Mouse (Mus musculus) testis, adult 2 months (tissue): Measurements from ENCODE around the gene Klk4. TPM values are rescaled to one million over a fixed set of nuclear protein-coding genes. Genes with fewer than 3 reads are reported as not detected.

Experiments
- H3K27ac ChIP-seq: fragments of 200-500 bp; 2 replicates; pipeline ENCODE4 v1.5.1; 2012; ENCODE audit warnings: low read depth, low read length; ENCODE audit not compliant: control insufficient read depth, insufficient read depth
- H3K27me3 ChIP-seq: fragments of 200-500 bp; 2 replicates; pipeline ENCODE4 v1.6.1; 2012; ENCODE audit warnings: mild to moderate bottlenecking, low read length, moderate library complexity; ENCODE audit not compliant: control insufficient read depth, insufficient read depth
- H3K36me3 ChIP-seq: fragments of 200-500 bp; 2 replicates; pipeline ENCODE4 v1.6.1; 2012; ENCODE audit warnings: mild to moderate bottlenecking, low read length; ENCODE audit not compliant: control insufficient read depth, insufficient read depth
- H3K4me1 ChIP-seq: fragments of 200-500 bp; 2 replicates; pipeline ENCODE4 v1.6.1; 2012; ENCODE audit warnings: low read length; ENCODE audit not compliant: control insufficient read depth, insufficient read depth
- H3K4me3 ChIP-seq: fragments of 200-500 bp; 2 replicates; pipeline ENCODE4 v1.5.1; 2012; ENCODE audit warnings: low read depth, mild to moderate bottlenecking, low read length, moderate library complexity, mixed read lengths; ENCODE audit not compliant: control insufficient read depth
- CTCF ChIP-seq: fragments of 200-500 bp; IDR thresholded peaks from 2 replicates; pipeline ENCODE4 v1.5.1; 2012; ENCODE audit warnings: low read depth, mild to moderate bottlenecking, inconsistent platforms, low read length, moderate library complexity; ENCODE audit not compliant: control insufficient read depth, insufficient read depth, insufficient replicate concordance
- POLR2A ChIP-seq: fragments of 200-500 bp; IDR thresholded peaks from 2 replicates; pipeline ENCODE4 v1.6.1; 2012; ENCODE audit warnings: low read depth, mild to moderate bottlenecking, inconsistent platforms, low read length, moderate library complexity; ENCODE audit not compliant: control insufficient read depth
- polyA plus RNA-seq: library from polyadenylated mRNA; depleted of rRNA; stranded (reverse); fragments of >200 nt; gene quantifications from 2 replicates; pipeline ENCODE4 v1.2.3, GENCODE M21; 2012; rRNA removed

Gene Klk4
- polyA plus RNA-seq, 1 experiment, result not detected

DNA sequence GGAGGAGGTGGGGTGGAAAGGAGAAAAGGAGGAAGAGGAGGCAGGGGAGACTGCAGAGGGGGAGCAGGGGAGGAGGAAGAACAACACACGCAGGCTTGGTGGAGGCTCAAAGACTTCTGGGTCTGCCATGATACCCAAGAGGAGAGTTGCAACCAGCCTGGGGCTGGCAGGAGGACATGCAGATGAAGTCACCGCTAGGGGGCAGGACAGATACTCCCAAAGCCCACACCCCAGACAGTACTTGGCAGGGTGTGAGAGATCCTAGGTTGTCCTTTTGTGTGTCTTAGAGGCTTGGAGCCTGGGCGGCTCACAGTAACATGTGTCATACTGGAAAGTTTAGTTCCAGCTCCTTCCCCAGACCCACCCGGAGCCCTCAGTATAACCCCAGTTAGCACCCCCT lies 47.6 kb downstream of the Klk4 start:
- Histone ChIP-seq H3K27me3 (no peaks in the 10 kb centered on the region), H3K4me1 (peaks cover 7% of the 10 kb centered on the region), H3K27ac (no peak overlapping the region), H3K36me3 (no peaks in the 10 kb centered on the region), H3K4me3 (peak overlapping the region; percentile 64)
- TF ChIP-seq CTCF (peak; percentile 64; the same call in 1 of the 2 replicates), POLR2A (no peak)

DNA sequence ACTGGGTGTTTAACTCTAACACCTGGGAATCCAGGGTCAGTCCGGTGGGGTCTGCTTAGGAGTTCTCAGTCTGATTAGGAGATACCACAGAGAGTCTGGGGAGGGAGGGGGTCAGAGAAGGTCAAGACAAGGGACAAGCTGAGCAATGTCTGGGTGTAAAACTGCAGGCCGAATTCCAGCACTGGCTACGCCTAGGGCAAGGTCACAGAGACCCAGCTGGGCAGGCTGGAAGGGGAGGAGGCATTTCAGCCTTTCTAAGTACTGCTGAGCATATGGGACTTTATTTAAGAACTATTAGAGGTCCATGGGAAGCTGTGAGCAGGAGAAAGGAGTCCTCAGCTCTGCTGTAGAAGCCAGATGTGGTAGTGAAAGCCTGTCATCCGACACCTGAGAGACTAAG lies 51.4 kb downstream of the Klk4 start:
- Histone ChIP-seq H3K4me1 (peaks cover 10% of the 10 kb centered on the region), H3K27ac (no peak overlapping the region), H3K36me3 (no peaks in the 10 kb centered on the region), H3K4me3 (no peak overlapping the region), H3K27me3 (no peaks in the 10 kb centered on the region)
- TF ChIP-seq CTCF (no peak), POLR2A (no peak)

DNA sequence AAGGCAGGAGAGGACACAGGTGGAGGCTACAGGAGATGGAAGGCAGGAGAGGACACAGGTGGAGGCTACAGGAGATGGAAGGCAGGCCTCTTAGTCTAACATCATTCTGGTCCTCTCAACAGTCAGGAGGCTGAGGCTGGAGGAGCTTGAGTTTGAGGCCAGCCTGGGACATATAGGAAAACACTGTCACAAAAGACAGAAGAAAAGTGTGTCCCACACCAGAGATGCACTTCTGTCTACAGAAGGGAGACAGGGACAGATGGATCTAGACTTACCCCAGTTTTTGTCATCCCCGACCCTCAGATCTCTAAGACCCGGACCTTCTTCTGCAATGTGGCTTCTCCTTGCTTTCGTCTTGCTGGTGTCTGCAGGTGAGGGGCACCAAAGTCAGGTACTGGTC lies 52.5 kb downstream of the Klk4 start, which contains the start of gene Klk15:
Gene Klk15, plus strand, starts transcription at position 301 of the 400 bp plus-strand sequence.
- TF ChIP-seq CTCF, result no peak
- no peak for TF ChIP-seq POLR2A

DNA sequence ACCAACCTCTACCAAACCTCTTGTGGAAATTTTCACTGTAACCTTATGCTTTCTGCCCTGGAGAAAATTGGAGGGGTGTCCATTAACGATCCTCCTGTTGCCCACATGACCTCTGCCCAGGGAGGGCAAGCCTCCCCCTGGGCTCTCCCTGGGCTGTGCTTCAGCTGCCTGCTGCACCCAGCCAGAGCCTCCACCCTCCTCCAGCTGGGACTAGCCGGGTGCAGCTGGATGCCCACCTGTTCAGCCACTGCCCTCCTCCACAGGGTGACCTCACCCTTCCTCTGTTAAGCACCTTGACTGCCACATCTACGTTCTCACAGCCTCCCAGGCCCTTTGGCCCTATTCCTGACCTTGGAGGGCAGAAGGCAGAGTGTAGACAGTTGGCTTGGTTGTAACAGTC lies 53.8 kb downstream of the Klk4 start:
- H3K27ac ChIP-seq, result no peak overlapping the region
- no peak for TF ChIP-seq CTCF
- no peak for TF ChIP-seq POLR2A
- H3K4me1 ChIP-seq, result peaks cover 6% of the 10 kb centered on the region
- H3K36me3 ChIP-seq, result no peaks in the 10 kb centered on the region
- no peaks in the 10 kb centered on the region for H3K27me3 ChIP-seq
- H3K4me3 ChIP-seq, result no peak overlapping the region

More for the DNA sequence above, 52.5 kb downstream of the Klk4 start, which contains the start of gene Klk15:
- Histone ChIP-seq H3K36me3 (no peaks in the 10 kb centered on the region), H3K27me3 (no peaks in the 10 kb centered on the region), H3K4me3 (no peak within 1 kb of the TSS), H3K27ac (no peak within 1 kb of the TSS), H3K4me1 (peaks cover 13% of the 10 kb centered on the region)

Other genes starting within 250 kb of the Klk4 start
- gene Ceacam18, start 246.5 kb upstream of the Klk4 start, polyA plus RNA-seq, result 0.16 TPM in 1 of 2 replicates, not detected in the other
- gene Siglece, start 221.0 kb upstream of the Klk4 start, polyA plus RNA-seq, result 4.7 and 6.1 TPM in 2 replicates
- gene Ctu1, start 209.1 kb upstream of the Klk4 start, polyA plus RNA-seq, result 0.74 and 1.2 TPM in 2 replicates
- 0.23 and 0.40 TPM in 2 replicates for gene Klk14, start 190.7 kb upstream of the Klk4 start, polyA plus RNA-seq
- not detected in 2 replicates for gene Klk13, start 168.6 kb upstream of the Klk4 start, polyA plus RNA-seq
- not detected in 2 replicates for gene Klk12, start 112.3 kb upstream of the Klk4 start, polyA plus RNA-seq
- gene Klk11, start 106.6 kb upstream of the Klk4 start, polyA plus RNA-seq, result not detected in 2 replicates
- gene Klk10, start 100.1 kb upstream of the Klk4 start, polyA plus RNA-seq, result not detected in 2 replicates
- not detected in 2 replicates for gene Klk9, start 89.3 kb upstream of the Klk4 start, polyA plus RNA-seq
- 0.09 and 0.31 TPM in 2 replicates for gene Klk8, start 83.6 kb upstream of the Klk4 start, polyA plus RNA-seq
- gene Klk7, start 69.9 kb upstream of the Klk4 start, polyA plus RNA-seq, result not detected in 2 replicates
- gene Klk6, start 56.7 kb upstream of the Klk4 start, polyA plus RNA-seq, result 0.10 TPM in 1 of 2 replicates, not detected in the other
- gene Klk5, start 39.2 kb upstream of the Klk4 start, polyA plus RNA-seq, result not detected in 2 replicates
- 0.91 and 1.4 TPM in 2 replicates for gene Klk15, start 52.6 kb downstream of the Klk4 start, polyA plus RNA-seq
- 93.8 and 107 TPM in 2 replicates for gene Klk1b8, start 69.5 kb downstream of the Klk4 start, polyA plus RNA-seq
- gene Klk1b1, start 85.6 kb downstream of the Klk4 start, polyA plus RNA-seq, result 1.1 and 2.1 TPM in 2 replicates
- gene Klk1b9, start 94.9 kb downstream of the Klk4 start, polyA plus RNA-seq, result 13.8 and 14.9 TPM in 2 replicates
- gene Klk1b11, start 114.7 kb downstream of the Klk4 start, polyA plus RNA-seq, result not detected in 2 replicates
- gene Klk1b26, start 131.0 kb downstream of the Klk4 start, polyA plus RNA-seq, result 13.7 and 14.6 TPM in 2 replicates
- 41.9 and 52.7 TPM in 2 replicates for gene Klk1b27, start 171.1 kb downstream of the Klk4 start, polyA plus RNA-seq
- gene Klk1b21, start 221.2 kb downstream of the Klk4 start, polyA plus RNA-seq, result 72.1 and 73.2 TPM in 2 replicates
- gene Klk1b22, start 231.5 kb downstream of the Klk4 start, polyA plus RNA-seq, result 7.0 and 9.2 TPM in 2 replicates